Mouse (Mus musculus) cerebellum, postnatal 25 days (tissue): ENCODE results near the gene Dpf1.

ENCODE experiments used
- DNase-seq, 2 experiments: peaks; one replicate each; pipeline ENCODE4 v3.0.0; 2021; ENCODE audit warnings: mixed read lengths in 2 of 2

The Dpf1 gene

DNA sequence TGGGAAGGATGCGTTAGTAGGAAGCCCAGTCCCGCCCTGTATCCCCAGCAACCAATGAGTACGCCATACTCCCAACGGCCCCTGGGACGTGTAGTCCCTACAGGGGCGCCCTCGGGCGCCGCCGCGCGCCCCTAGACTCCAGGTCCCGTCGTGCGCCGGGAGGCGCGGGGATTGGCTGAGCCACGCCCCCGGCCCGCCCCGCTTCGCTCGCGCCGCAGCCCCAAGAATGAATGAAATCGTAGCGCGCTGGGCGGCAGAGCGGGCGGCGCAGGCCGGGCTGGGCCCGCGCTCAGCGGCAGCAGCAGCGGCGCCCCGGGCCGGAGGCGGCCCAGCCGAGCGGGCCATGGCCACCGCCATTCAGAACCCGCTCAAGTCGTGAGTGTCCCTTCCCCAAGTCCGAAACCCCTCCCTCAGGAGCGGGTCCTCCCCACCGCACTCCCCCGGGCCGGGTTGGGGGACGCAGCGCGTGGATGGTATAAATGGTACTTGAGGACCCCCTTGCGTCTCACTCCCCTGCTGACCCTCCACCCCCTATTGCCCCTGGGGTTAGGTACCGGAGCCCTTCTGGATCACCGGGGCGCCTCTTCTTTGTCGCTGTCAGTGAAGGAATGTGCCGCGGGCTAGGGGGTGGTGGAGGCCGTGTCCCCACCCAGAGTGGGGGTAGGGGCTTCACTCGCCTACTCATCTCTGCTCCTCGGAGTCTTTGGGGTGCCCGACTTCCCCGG lies at the start of gene Dpf1:
Gene Dpf1, plus strand, starts transcription at position 214 of the 725 bp plus-strand sequence.
- peak; percentile 88 to 95 for DNase-seq

DNA sequence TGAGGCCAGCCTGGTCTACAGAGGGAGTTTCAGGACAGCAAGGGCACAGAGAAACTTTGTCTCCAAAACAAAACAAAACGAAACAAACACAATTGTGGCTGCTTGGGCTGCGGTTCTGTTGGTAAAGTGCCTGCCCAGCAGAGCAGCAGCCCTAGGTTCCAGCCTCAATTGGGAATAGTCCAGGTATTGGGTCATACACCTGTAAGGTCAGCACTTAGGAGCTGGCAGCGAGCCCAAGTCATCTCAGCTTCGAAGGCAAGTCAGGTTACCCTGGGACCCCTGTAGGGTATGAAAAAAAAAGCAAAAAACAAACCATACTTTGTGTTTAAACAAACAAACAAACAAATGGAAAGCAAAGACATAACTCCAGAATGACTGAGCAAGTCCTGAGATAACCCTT lies 47.9 kb upstream of the Dpf1 start:
- no peak for DNase-seq

DNA sequence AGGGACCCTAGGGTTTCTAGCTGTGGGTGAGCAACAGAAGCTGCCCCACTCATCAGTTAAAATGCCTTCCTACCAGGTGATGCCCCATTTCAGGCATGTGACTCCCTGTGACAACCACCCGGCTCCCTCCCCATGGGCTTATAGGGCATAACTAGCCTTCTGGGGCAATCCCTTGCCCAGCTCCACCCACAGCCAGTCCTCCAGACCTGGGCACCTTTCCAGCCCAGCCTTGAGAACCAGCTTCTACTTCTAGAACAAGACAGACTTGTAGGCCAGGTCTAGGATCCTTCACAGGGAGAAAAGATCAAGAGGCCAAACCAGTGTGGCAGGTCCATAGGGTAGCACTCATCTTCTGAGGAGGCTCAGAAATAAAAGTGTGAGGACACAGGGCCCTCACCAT lies 46.4 kb upstream of the Dpf1 start:
- DNase-seq = no peak

DNA sequence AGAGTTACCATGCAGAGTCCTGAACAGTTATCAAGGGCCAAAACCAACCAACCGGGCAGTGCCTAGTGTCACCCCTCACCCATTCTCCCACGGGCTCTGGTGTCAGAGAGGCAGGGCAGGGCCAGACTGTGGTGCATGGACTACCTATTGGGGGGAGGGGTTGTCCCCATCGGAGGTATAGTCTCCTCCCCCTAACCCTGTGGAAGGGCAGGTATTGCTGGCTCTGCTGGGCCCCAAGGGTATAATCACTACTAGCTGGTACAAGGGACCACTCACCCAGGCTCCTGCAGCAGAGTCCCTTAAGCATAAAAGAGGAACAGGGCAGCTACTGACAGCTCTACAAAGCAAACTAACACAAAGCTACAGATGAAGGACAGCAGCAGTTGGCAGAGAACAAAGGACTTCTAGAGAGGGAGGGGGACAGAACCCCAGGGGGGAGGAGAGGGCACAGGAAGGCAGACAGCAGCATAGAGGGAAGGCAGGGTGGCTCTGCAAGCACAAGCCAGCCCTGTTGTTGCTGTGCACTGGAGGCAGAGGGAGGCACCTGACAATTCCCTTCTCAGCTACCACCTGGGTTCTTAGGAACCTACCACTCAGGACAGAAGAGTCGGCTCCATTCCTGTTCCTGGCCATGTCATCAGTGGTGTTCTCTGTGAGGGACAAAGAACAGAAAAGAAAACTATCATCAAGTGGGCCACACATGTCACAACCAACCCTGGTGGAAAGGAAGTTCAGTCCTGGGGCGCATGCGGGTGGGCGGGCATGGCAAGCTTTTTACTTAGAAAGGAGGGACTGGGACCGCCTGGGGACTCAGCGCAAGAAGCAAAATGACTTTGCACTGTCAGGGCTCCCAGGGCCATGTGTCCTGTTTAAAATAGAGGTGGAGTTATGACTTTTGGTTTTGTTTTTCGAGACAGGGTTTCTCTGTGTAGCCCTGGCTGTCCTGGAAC lies 43.7 kb upstream of the Dpf1 start:
- DNase-seq = no peak

DNA sequence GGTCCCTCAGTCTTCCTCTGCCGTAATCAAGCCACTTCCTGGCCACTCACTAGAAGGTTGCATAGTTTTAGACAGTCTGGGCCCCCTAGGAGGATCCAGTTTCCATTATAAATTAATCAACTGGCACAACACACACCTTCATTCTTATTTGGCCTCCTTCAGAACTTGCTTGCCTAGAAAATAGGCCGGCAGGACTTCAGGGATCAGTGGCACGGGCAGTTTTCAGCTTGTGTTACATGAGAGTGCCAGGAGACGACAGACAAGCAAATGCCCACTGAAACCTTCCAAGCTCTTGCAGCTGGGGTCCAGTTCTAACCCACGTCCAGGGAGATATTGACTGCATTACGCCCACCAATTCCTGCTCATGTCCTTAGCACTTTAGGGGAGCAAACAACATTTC lies 41.6 kb upstream of the Dpf1 start:
- DNase-seq = no peak

DNA sequence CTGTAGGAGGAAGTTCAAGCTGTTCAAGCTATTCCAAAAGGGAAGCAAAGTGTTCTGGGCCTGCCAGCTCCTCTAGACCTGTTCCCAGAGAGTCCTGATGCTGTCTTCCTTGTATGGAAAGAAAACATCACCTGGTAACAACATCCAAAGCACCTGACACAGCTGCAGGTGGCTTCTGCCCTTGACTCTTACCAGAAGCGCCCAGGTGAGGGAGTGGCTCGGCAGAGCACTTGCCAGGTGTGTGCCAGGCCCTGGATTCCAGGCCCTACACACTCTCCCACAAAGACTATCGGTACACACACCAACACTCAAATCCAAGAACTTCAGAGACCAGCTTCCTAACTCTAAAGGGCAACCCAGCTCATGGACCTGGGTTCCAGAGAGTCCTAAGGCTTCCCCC lies 39.9 kb upstream of the Dpf1 start:
- no peak for DNase-seq

DNA sequence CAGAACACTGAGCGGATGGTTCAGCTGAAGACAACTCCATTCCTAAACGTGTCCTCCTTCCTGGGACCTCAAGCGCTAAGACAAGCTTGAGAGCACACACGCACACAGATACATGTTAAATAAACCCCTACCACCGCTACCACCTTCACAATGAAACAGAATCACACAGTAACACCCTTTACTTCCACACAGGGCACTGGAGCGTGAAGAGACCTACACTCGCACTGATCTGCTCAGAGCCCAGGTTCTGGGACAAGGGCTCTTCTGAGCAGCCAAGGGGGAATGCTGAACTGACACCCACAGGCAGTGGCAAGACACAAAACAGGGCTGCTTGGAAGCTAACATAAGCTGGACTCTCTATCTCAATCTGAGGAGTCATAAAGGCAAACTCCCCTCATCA lies 38.1 kb upstream of the Dpf1 start:
- no peak for DNase-seq

DNA sequence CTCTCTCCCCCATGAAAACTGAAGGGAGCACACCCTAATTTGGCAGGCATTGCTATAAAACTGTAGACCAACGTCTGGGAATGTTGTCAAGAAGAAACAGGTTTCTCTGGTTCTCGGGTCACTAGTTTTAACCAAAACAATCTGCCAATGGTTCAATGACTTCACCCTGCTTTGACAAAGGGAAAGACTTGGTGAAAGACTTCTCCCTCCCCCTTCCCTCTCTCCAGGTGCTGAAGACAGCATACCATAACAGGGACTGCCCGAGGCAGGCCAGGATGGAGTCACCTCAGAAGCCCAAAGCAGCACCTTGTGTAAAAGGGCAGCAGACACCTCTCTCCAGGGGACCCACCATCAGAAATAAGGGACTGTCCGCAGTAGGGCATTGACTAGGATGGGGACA lies 36.8 kb upstream of the Dpf1 start:
- no peak for DNase-seq

DNA sequence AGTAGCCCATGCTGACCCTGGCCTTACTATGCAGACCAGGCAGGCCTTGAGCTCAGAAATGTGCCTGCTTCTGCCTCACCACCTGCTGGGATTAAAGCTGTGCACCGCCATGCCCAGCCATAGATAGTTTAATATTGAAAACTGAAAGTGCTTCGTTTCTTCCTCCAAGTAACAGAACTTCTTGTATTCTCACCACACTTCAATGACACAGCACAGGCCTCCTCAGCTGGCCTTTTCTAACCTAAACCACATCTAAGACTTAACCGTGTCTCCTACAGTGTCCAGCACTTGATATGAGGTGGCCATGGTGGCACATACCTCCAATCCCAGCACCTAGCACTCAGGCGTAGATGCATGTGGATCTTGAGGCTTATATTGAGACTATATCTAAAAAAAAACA lies 33.3 kb upstream of the Dpf1 start:
- DNase-seq = no peak

DNA sequence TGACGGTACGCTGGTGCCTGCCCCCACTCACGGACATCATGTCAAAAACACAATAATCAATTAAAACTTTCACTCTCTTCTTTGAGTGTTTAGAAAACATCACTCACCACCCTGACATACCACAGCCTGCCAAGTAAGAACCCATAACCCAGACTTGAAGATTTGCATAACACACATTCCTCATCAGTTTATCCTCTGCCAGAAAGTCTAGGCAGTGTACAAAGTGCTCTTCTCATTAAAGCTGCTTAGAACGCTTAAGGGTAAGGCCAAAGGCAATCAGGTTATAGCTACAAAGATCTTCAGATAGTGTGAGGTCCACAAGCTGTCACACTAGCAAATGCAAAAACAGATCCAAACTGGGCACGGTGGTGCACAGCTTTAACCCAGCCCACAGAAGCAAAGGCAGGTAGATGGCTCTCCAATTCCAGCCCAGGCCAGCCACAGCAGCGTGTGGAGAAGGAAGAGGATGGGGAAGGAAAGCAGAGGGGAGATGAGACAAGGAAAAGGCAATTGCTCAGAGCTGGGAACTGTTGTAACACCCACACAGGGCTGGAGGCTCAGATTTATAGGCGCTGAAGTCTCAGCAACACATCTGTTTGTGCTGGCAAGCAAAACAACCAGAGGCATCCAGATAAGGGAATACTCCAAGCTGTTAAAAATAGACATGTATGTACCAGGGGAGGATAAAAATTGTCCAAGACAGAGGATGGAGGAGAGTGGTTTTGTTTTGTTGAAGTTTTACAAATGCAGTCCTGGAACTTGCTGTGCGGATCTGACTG lies 31.9 kb upstream of the Dpf1 start:
- no peak for DNase-seq

DNA sequence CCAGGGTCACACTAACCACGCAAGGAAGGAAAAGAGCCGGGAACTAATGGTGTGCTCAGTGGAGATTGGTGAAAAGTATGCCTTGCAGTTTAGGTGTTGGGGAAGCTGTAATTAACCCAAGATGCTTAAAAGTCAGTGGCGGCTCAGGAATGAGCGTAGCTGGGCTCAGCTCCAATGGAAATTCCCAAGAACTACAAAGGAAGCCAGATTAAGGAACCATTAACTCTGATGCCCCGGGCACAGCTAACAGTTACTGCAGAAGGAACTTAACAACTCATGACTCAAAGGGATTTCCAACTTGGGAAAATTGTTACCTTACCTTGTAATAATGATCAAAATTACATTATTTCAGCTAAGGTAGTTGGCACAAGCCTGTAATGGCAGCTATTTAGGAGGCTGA lies 27.0 kb upstream of the Dpf1 start:
- DNase-seq = no peak

DNA sequence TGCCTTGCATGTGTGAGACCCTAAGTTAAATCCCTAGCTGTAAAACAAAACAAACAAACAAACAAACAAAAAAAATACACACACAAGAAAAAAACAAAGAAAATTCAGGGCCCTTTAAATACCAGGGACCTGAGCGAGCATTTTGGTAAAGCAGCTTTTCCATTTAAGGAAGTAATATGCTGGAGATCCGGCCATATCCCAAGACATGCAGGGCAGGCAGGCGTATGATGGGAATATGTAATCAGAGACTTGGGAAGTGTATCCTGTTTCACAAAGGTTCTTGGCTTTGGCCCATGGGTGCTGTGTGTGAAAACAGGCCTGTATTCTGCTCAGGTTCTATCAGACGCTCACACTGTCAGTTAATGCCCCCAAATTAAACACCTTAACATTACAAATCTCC lies 26.2 kb upstream of the Dpf1 start:
- no peak for DNase-seq

DNA sequence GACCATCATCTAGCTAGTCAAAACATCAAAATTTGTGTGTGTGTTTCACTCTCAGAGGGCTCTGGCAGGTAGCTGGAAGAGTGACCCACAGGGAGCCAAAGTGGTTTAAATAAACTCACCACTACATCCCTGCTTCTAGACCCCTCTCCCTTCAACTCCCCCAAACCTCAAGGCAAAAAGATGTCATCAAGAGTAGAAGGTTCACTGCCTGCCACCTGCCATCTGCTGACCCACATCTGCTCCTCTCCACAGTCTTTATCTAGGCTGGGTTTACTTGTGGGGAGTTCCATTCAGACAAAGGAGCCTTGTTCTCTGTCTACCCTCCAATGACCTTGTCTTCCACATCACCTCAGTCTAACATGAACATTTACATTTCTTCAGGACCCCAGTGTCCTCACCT lies 24.5 kb upstream of the Dpf1 start:
- DNase-seq = no peak

DNA sequence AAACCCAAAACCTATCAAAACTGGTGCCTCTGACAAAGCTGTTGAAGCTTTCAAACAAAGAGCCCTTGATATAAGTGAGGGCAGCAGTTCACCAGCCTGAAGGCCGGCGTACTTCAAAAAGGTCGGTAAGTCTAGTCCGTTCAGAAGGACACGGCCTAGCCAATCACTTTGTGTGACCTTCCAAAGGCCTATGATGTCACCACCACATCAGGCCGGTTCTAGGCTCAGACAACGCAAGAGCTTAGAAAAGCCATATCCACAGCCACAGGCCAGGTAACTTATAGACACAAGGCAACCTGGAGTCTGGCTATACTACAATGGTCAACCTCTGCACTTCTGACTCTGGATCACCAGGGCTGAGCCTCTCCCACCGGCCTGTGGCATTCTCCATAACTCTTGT lies 23.8 kb upstream of the Dpf1 start:
- DNase-seq = no peak

DNA sequence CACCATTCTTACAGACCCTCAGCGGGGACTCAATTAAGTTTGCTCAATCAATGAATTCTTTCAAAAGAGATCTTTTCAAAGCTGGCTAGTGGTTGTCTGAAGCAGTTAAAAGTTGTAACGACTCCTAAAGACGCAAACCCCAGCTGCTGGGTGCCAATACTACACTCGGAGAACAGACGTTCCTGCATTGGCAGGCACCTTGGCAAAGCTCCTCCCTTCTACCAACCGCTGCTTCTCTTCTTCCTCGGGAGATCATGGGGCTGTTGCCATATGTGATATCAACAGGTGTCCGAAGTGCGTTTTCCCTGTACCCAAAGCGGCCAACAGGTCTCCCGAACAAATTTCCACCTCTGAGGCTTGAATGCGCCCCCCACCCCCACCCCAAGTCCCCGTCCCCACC lies 22.9 kb upstream of the Dpf1 start:
- peak in 1 of 2 experiments; percentile 27 for DNase-seq

DNA sequence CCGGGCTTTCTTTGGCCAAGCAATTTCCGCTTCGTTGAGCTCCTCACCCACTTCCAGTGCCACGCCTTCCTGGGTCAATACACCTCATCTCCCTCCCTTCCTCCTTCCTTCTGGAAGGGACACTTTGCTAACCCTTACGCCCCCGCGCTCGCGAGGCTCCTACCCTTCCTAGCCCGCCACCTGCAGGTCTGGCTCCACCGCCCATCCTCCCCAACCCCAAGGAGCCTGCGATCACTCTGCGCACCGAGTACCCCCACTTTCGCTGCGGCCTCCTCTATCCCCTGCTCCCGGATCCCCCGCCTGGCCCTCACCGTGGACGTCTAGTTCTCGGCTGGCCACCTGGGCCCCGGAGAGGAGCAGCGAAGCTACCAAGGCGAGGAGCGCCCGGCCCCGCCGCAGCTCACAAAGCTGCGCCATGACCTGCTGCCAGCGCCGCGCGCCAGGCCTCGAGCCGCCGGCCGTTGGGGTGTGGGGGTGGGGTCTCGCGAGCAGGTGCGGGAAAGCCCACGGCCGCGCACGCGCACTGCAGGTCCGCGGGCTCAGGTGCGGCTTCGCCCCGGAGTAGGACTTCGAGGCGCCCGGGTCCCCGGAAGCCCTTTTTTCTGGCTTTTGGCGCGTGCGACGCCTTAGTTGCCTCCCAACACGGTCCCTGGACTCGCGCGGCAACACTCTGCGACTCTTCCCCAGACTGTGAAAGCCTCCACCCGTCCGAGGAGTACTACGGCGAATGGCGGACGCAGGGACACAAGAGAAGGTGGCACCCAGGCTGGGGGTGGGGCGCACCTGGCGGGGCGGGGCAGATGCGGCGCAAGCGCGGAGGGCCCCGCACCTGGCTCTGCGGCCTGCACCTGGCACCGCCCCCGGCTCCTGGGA lies 22.3 kb upstream of the Dpf1 start, which contains the start of gene Spint2:
Gene Spint2, minus strand, starts transcription at position 712 of the 873 bp plus-strand sequence.
- peak; percentile 84 to 91 for DNase-seq

DNA sequence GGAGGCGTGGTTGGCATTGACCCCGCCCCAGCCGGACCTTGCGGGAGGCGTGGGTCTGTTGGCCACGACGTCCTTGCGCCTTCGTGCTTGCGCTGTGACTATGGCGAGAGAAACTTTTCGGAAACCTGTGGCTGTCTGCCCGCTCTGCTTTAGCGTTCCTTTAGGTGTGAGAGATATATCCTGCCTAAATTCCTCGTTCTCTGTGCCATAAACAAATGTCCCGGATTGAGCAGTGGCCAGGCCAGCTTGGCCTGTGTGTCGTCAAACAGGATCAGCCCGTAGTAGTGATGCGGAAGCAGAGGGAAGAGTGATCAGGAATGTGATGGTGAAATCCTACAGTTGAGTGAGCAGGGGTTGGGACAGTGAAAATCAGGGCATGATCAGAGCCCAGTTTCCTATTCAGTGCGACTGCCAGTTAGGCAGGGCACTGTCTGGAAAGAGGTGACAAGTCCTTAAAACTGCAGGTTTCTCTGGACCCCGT lies 21.6 kb upstream of the Dpf1 start:
- DNase-seq = no peak

DNA sequence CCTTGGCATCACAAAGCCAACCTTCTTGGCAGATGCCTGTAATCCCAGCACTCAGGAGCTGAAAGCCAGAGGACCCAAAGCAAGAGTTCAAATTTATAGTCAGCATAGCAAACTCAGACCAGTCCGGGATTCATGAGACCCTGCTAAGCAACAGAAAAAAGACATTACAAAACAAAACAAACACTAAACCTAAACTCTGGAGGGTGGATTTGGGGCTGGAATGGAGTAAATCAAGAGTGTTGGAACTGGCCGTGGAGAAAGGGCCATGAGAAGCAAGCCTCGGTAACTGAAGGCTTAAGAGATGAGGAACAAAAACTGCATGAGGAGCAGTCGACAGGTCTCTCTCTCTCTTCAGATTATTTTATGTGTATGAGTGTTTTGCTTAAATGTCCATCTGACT lies 19.9 kb upstream of the Dpf1 start:
- no peak for DNase-seq

DNA sequence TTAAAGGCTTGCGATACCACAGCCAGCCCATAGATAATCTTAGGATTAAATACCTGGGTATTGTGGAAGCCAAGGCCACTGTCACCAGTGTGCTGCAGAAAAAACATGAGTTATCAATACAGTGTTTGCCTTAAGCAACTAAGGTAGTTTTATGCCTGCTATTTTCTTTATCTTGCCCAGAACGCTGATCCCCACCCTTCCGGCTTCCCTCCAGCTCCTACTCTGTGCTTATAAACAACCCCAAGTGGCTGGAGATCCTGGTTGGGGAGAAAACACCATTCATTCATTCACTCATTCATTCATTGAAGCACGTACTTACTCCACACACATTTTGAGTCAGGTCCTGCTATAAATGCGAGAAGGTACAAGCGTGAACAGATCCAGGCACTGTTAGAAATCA lies 19.2 kb upstream of the Dpf1 start:
- no peak for DNase-seq

DNA sequence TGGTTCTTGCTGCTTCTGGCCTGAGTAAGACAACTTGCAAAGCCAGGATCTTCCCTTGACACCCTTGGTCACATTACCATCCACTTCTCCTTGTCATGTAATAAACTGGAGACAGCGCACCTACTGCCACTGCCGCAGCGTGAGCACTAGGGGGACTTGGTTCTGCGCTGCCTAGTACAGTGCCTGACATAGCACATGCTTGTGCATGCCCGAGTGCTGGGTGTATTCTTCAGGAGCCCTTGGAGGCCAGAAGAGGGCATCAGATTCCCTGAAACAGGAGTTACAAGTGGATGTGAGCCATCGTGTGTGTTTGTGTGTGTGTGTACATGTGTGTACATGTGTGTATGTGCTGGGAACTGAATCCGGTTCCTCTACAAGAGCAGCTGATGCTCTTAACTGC lies 16.3 kb upstream of the Dpf1 start:
- DNase-seq = no peak

DNA sequence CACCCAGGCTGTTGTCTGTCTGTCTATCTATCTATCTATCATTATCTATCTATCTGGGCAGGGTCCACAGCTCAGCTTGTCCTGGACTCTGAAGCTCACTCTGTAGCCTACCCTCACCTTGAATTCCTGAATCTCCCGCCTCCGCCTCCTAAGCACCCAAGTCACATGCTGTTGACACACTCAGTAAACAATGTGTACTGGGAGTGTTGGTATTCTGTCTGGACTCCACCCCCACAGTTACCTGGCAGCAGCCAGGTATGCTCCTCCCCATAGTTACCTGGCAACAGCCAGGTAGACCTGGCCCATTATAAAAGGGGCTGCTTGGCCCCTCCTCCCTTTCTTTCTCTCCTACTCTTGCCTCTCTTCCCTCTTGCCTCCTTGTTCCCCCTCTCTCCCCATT lies 15.7 kb upstream of the Dpf1 start:
- no peak for DNase-seq
